Mouse (Mus musculus) liver, embryonic 16.5 days (tissue): ENCODE results near the gene Carns1. TPM values are rescaled to one million over a fixed set of nuclear protein-coding genes. Genes with fewer than 3 reads are reported as not detected.
"Not testable (repeated sequence)": the region's sequence is repeated elsewhere in the genome, so short reads cannot be mapped to it uniquely, and the experiment has no call there.

Experiments
- ATAC-seq: fragments of 200-750 bp; cut with Nextera tagmentation; 2 replicates; pipeline ENCODE4 v1.8.0; 2017; ENCODE audit warnings: low read depth, mild to moderate bottlenecking, moderate number of reproducible peaks, moderate library complexity
- H3K27ac ChIP-seq: fragments of 300-500 bp; sonication (generic); 2 replicates; pipeline ENCODE4 v1.5.1; 2014; ENCODE audit warnings: mild to moderate bottlenecking, low read length
- H3K27me3 ChIP-seq: fragments of 300-500 bp; sonication (generic); 2 replicates; pipeline ENCODE4 v1.6.1; 2014; ENCODE audit warnings: low read depth, low read length, mixed read lengths; ENCODE audit not compliant: control insufficient read depth, insufficient read depth
- H3K36me3 ChIP-seq: fragments of 300-500 bp; sonication (generic); 2 replicates; pipeline ENCODE4 v1.6.1; 2014; ENCODE audit warnings: mild to moderate bottlenecking; ENCODE audit not compliant: control insufficient read depth, insufficient read depth
- H3K4me1 ChIP-seq: fragments of 300-500 bp; sonication (generic); 2 replicates; pipeline ENCODE4 v1.6.1; 2014; ENCODE audit warnings: low read depth, low read length, mixed read lengths; ENCODE audit not compliant: control insufficient read depth
- H3K4me2 ChIP-seq: fragments of 300-500 bp; sonication (generic); 2 replicates; pipeline ENCODE4 v1.6.1; 2014; ENCODE audit warnings: low read depth, low read length, mixed read lengths
- H3K4me3 ChIP-seq: fragments of 300-500 bp; sonication (generic); 2 replicates; pipeline ENCODE4 v1.5.1; 2014; ENCODE audit warnings: low read depth, mild to moderate bottlenecking, low read length
- H3K9ac ChIP-seq: fragments of 300-500 bp; sonication (generic); 2 replicates; pipeline ENCODE4 v1.6.1; 2014; ENCODE audit warnings: low read depth, low read length
- H3K9me3 ChIP-seq: fragments of 300-500 bp; sonication (generic); replicated peaks from 2 replicates; pipeline ENCODE4 v1.6.1; 2016; ENCODE audit warnings: low read length; ENCODE audit not compliant: control insufficient read depth
- WGBS: fragments of 180-500 bp; shearing (Covaris S2); extraction: QIAGEN DNeasy Blood & Tissue Kit; methylation state at CpG from one replicate; pipeline ENCODE4 v1.1.7; 2014; ENCODE audit not compliant: insufficient replicate concordance; 5-methylcytosine and 5-hydroxymethylcytosine counted together
- polyA plus RNA-seq: library from polyadenylated mRNA; unstranded; fragments of >200 nt; fragmentation: Nextera tagmentation; extraction: Ambion mirVana; gene quantifications from 2 replicates; pipeline ENCODE4 v1.2.1, GENCODE M21; 2015

The Carns1 gene
- polyA plus RNA-seq, 1 experiment from 2014 or later, result 0.67 TPM

DNA sequence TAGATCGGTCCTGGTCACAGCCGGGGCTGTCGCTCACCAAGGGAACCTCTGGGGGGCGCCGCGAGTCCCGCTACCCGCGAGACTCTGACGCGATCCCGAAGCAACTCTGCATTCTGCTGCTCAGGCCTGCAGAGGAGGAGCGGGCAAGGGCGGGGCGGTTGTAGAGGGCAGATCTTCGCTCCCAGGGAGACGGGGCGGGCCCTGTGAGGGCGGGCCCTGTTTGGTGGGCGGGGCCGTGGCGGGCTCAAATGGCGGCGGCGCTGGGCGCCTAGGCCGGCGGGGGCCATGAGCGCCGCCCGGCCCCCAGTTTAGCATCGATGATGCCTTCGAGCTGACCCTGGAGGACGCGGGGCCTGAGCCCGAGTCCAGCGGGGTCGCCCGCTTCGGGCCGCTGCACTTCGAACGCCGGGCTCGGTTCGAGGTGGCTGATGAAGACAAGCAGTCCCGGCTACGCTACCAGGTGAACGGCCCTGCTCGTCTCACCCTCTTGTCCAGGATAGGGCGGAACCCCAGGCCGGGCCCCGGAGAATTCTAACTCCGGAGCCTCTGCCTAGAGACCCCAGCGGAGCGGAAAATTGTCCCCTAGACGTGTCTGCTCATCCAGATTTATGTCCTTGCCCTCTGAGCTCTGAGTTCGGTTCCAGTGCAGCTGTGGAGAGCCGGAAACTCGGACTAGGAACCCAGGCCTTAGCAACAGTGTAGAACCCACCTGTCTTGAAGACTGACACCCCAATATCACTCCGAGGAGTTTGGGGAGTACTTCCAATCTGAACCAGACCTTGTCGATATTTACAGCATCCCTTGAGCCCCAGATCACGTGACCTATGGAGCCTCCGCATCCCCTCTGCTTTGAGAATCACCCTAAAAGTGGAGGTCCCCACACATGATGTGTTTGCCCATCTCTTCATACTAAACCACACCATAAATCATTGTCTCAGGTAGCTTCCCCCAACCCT lies 49.3 kb downstream of the Carns1 start, which contains the start of gene Aip:
Gene Aip, minus strand, starts transcription at position 118 of the 956 bp plus-strand sequence.
- Histone ChIP-seq H3K27me3 (no peaks in the 10 kb centered on the region), H3K4me3 (peak within 1 kb of the TSS; percentile 79), H3K4me1 (peaks cover 63% of the 10 kb centered on the region), H3K9me3 (no peaks in the 10 kb centered on the region), H3K9ac (peak within 1 kb of the TSS; percentile 90), H3K36me3 (peaks cover 10% of the 10 kb centered on the region), H3K4me2 (peak within 1 kb of the TSS; percentile 77), H3K27ac (peak within 1 kb of the TSS; percentile 57)
- ATAC-seq, result peak; percentile 92
- 1% methylated on average over 63 of the region's 64 CpGs for WGBS

DNA sequence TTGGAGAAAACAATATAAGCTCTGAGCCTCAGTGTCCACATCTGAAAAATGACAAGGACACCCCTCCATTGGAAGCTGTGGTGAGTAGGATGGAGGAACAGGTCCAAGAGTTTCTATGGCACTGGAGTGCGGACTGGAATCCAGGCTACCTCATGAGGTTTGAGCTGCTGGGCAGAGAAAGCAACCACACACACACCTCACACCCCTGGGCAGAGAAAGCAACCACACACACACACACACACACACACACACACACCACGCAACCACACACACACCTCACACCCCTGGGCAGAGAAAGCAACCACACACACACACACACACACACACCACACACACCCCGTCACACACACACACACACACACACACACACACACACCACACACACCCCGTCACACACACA lies 50.0 kb downstream of the Carns1 start:
- H3K4me1 ChIP-seq, result peaks cover 65% of the 10 kb centered on the region
- not testable (repeated sequence) for H3K27me3 ChIP-seq, H3K9me3 ChIP-seq, H3K36me3 ChIP-seq
- ATAC-seq, result peak; percentile 1
- H3K4me3 ChIP-seq, result peak overlapping the region; percentile 79
- peak overlapping the region; percentile 56 for H3K4me2 ChIP-seq
- peak overlapping the region; percentile 41; the same call in 1 of the 2 replicates for H3K27ac ChIP-seq
- peak overlapping the region; percentile 48 for H3K9ac ChIP-seq
- 26% methylated on average over 3 of the region's 4 CpGs for WGBS

GRCm38 (mm10) chr19:4124432-4124831 lies 50.8 kb downstream of the Carns1 start:
- no peak overlapping the region for H3K4me2 ChIP-seq
- no peak overlapping the region for H3K4me3 ChIP-seq
- no peak for ATAC-seq
- peaks cover 9% of the 10 kb centered on the region for H3K36me3 ChIP-seq
- no peaks in the 10 kb centered on the region for H3K27me3 ChIP-seq
- WGBS, result 78% methylated on average over 4 of the region's 4 CpGs
- no peaks in the 10 kb centered on the region for H3K9me3 ChIP-seq
- H3K27ac ChIP-seq, result 0 out of 2 replicates have a peak overlapping the region, but pooled peaks have one; percentile 18
- no peak overlapping the region for H3K9ac ChIP-seq
- H3K4me1 ChIP-seq, result peaks cover 59% of the 10 kb centered on the region

DNA sequence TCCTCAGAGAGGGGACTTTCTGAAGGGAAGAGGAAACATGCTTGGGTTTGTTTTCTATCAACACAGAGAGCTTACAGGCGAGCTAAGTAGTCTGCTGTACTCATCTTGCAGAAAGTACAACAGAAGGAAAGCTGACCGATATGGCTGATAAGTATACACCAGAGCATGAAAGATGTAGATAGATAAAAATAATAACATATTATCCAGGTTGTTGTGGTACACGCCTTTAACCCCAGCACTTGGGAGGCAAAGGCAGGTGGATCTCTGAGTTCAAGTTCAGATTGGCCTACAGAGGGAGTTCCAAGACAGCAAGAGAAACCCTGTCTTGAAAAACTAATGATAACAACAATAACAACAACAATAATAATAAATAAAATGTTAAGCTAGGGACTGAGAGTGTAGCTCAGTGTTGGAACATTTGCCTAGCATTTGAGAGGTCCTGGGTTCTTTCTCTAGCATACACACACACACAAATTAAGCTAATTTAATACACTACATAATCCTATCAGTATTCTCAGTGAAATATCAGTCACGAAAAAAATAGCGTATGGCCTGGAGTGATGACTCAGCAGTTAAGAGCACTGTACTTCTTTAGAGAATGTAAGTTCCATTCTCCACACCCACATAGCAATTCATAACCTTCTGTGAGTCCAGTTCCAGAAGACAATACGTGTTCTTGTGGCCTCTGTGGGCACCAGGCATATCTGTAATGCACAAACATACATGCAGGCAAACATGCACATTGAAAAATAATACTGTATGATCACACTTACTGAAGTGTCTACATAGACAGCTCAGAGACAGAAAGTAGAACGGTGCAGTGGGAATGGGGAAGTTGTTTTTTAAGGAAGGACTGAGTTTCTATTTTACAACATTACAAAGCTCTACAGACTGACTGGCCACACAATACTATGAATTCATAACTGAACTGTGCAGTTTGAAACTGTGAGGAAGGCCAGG lies 52.6 kb downstream of the Carns1 start:
- Histone ChIP-seq H3K27me3 (no peaks in the 10 kb centered on the region), H3K36me3 (no peaks in the 10 kb centered on the region), H3K27ac (peak overlapping the region; percentile 75), H3K4me1 (peaks cover 58% of the 10 kb centered on the region), H3K9ac (no peak overlapping the region), H3K4me2 (peak overlapping the region; percentile 18), H3K9me3 (no peaks in the 10 kb centered on the region), H3K4me3 (no peak overlapping the region)
- WGBS, result 27% methylated on average over 7 of the region's 7 CpGs
- ATAC-seq, result no peak

GRCm38 (mm10) chr19:4121896-4122295 lies 53.4 kb downstream of the Carns1 start:
- H3K9ac ChIP-seq, result not testable (repeated sequence)

GRCm38 (mm10) chr19:4121097-4121805 lies 54.0 kb downstream of the Carns1 start:
- Histone ChIP-seq H3K4me2 (peak overlapping the region; percentile 77), H3K27ac (peak overlapping the region; percentile 83), H3K4me1 (peaks cover 45% of the 10 kb centered on the region), H3K4me3 (peak overlapping the region; percentile 63), H3K27me3 (no peaks in the 10 kb centered on the region), H3K9ac (peak overlapping the region; percentile 64), H3K9me3 (no peaks in the 10 kb centered on the region), H3K36me3 (no peaks in the 10 kb centered on the region)
- ATAC-seq, result peak; percentile 64
- WGBS, result 2% methylated on average over 38 of the region's 38 CpGs

More at GRCm38 (mm10) chr19:4121896-4122295, 53.4 kb downstream of the Carns1 start:
- H3K27me3 ChIP-seq, ATAC-seq, H3K4me3 ChIP-seq, H3K36me3 ChIP-seq, H3K9me3 ChIP-seq: not testable (repeated sequence)
- 32% methylated on average over 6 of the region's 6 CpGs for WGBS
- H3K27ac ChIP-seq, result peak overlapping the region; percentile 78
- peak overlapping the region; percentile 77 for H3K4me2 ChIP-seq
- peaks cover 50% of the 10 kb centered on the region for H3K4me1 ChIP-seq

- Histone ChIP-seq H3K4me3 (peak overlapping the region; percentile 63), H3K4me1 (peaks cover 45% of the 10 kb centered on the region), H3K4me2 (peak overlapping the region; percentile 77), H3K9ac (no peak overlapping the region), H3K9me3 (no peaks in the 10 kb centered on the region), H3K36me3 (peaks cover 2% of the 10 kb centered on the region), H3K27me3 (no peaks in the 10 kb centered on the region), H3K27ac (no peak overlapping the region)
- 87% methylated on average over 2 of the region's 2 CpGs for WGBS
- no peak for ATAC-seq
Measured at GRCm38 (mm10) chr19:4120496-4120895, 54.8 kb downstream of the Carns1 start.

DNA sequence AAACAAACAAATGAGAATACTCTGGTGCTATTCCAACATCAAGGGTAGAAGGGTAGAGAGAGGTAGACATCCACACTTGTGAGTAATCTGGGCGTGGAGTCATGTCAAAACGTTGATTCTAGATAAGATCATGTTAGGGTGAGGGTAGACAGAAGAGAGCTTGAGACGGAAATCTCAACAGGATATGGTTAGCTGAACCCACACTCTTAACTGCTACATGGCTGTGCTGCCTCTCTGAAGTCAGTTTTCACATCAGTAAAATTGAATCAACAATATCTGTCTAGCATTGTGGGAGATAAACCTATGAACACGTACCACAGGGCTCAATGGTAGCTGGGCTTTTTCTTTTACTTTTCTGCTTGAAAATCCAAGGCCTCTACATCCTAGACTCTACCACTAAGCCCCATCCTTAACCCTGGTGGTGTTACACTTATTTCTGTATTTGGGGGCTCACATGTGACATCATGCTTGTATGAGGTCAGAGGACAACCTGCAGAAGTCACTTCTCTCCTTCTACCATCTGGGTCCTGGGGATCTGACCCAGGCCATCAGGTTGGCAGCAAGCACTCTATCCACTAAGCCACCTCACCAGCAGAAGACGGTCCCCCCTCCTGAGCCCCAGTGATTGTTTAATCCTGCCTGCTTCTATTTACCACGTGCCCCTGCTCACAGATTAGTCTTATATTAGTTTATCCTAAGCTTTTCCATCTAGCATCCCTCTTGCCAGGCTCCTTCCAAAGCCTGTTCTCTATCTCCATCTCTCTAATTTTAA lies 55.4 kb downstream of the Carns1 start:
- no peak for ATAC-seq
- no peaks in the 10 kb centered on the region for H3K9me3 ChIP-seq

More for the DNA sequence above, 55.4 kb downstream of the Carns1 start:
- peaks cover 41% of the 10 kb centered on the region for H3K4me1 ChIP-seq
- no peak overlapping the region for H3K4me3 ChIP-seq
- H3K27me3 ChIP-seq, result no peaks in the 10 kb centered on the region
- 54% methylated on average over 6 of the region's 6 CpGs for WGBS
- peak overlapping the region; percentile 77 for H3K4me2 ChIP-seq
- peaks cover 6% of the 10 kb centered on the region for H3K36me3 ChIP-seq
- H3K27ac ChIP-seq, result no peak overlapping the region
- no peak overlapping the region for H3K9ac ChIP-seq
